Mouse (Mus musculus) heart, postnatal 0 days (tissue): ENCODE measurements at regions not wholly inside any gene's neighbourhood (a gene's known extent, or its start where the extent isn't known, plus 50 kb on each side); places are given as distances from the start of the nearest gene placed in this dataset.

ENCODE experiments used
- CTCF ChIP-seq: IDR thresholded peaks from 2 replicates; pipeline ENCODE4 v1.5.1; 2016; ENCODE audit warnings: antibody characterized with exemption, control low read depth, low read depth
- EP300 ChIP-seq: IDR thresholded peaks from 2 replicates; pipeline ENCODE4 v1.6.1; 2016; ENCODE audit warnings: antibody characterized with exemption, low read depth

DNA sequence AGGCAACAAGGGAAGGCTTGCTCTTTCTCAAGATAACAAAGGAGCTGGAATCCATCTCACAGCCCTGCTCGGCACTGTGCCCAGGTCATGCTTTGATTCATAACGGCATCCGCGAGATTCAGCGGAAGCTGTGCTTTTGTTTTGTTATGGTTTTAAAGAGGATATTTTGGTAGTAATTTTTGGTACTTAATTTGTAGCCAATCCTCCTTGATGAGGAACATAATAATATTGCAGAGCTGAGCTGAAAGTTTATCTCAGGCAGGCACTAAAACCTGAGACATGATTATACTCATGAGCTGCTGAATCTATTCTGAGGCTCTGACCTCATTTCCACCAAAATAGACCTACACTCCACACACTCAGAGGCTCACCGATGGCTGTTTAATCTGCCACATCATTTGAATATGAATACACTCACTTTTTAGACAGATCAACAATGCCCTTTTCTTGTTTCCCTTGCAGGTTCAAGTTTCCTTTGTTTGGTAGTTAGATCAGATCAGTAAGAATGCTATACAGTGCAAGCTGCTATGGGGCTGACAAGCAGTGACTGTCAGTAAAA is 518.5 kb downstream of the Ptprc start:
- TF ChIP-seq CTCF (no peak), EP300 (peak; percentile 81; the same call in 1 of the 2 replicates)
